Mouse (Mus musculus) layer of hippocampus, postnatal 10 days (tissue): ENCODE data around the gene Ciz1. TPM values are rescaled to one million over a fixed set of nuclear protein-coding genes. Genes with fewer than 3 reads are reported as not detected.

Experiments
- DNase-seq, 2 experiments: peaks; one replicate each; pipeline ENCODE4 v3.0.0; 2021; ENCODE audit warnings: low spot score in 2 of 2
- total RNA-seq, 2 experiments: library from RNA; stranded (reverse); gene quantifications; 2 replicates each; pipeline ENCODE4 v1.2.3; 2021

The Ciz1 gene
- total RNA-seq, 2 experiments from 2014 or later: 74.6 to 75.0 TPM

- no peak for DNase-seq
Measured at GRCm38 (mm10) chr2:32375317-32375940, 23.3 kb downstream of the Ciz1 start.

DNA sequence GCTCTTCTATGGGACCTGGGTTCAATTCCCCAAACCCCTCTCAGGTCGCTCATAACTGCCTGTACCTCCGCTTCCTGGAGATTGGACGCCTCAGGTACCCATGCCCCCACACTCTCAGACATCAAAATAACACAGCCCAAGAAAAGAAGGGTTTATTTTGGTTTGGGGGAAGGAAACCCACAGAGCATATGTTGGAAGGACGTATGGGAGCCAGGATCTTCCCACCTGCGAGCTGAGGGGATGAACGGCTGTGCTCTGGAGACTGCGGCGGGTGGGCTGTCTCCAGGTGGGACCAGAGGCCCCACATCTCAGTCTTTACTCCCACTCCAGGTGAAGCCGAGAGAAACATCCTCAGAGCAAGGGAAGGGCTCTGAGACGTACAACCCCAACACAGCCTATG is 24.8 kb downstream of the Ciz1 start:
- no peak for DNase-seq

DNA sequence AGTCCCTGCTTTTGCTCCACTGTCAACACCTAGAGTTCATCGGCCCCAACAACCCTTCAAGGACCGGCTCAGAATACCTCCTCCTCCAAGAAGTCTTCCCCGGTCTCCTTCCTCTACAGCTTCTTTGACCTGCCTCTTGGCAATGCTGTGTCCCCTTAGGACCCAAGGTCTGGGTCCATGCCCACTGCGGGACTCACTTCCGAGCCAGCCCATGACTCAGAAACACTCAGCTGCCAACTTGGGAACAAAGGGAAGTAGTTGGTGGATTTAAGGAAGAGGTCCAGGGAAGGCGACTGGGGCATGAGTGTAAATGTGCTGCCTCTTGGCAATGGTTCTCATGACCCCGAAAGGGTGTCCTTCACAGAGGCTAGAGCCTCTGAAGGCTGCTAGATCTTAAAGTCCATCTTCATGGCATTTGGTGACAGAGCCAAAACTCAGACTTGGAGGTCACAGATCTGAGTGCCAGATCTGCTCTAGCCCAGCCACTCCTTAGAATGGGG is 27.9 kb downstream of the Ciz1 start:
- peak in 1 of 2 experiments; percentile 54 for DNase-seq

DNA sequence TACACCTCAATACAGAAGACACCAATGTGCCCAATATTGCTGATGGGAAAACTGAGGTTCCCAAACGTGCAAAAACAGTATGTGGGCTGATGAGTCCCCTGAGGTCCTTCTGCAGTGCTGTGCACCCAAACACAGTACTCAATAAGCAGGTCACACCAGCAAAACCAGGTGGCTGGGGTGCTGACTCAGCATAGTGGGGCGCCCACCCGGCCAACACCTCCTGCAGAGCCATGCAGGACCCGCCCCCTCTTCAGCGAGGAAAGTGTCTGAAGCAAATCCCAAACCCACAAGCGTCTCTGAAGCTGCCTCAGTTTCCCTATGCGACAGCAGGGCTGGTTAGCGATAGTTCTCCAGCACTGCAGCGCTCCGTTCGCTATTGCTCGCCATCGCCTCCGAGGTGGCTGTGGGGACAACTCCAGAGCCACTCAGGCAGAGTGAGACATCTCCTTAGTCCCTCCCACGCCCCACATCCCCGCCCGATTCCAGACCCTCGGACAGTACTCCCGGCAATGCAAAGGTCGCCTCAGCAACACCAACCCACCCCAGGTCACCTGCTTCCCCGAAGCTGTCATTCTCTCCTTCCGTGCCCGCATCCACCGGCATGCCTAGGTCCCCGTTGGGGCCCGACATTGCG is 29.1 kb downstream of the Ciz1 start:
- peak in 1 of 2 experiments; percentile 60 for DNase-seq

DNA sequence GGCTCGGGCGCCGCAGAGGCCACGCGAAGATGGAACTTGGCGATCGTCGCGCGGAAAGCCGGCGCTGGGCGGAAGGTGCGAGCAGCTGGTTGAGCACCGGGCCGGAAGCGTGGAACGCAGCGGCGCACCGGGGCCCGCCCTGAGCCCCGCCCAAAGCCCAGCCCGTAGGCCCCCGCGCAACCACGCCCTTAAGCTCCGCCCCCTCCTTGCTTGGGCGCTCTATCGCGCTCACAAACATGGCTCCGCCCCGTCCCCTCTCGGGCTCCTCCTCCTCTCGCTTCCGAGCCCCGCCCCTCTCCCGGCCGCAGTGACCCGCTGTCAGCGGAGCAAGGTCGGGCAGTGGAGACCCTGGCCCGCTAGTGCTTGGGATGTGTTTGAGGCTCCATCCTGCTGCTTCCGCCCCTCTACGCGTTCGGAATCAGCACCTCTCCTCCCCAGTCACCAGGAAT is 29.7 kb downstream of the Ciz1 start, which contains the start of gene 1110008P14Rik:
TSS of gene 1110008P14Rik (minus strand) at position 164 of the 449 bp plus-strand sequence.
- DNase-seq: peak; percentile 86 to 92

DNA sequence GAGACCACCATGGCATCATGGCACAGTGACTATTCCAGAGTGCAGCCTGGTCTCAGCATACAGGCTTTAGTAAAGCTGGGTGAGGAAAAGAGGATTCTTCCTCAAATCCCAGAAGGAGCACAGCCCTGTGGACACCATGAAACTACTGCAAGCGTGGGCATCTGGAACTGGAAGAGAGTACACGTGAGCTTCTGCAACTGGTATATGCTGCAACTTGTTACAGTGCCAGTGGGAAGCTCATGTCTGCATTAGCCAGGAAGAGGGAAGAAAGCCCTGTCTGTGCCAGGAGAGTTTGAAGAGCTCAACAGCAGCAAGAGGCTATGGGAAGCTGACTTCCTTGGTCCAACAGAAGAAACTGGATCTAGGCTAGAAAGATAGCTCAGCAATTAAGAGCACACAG is 30.6 kb downstream of the Ciz1 start:
- DNase-seq: no peak

GRCm38 (mm10) chr2:32387706-32388490 is 35.8 kb downstream of the Ciz1 start, which contains the start of gene Lcn2:
TSS of gene Lcn2 (minus strand) at chr2:32388252.
- no peak for DNase-seq

- no peak for DNase-seq
Measured at GRCm38 (mm10) chr2:32389157-32389556, 37.0 kb downstream of the Ciz1 start.

GRCm38 (mm10) chr2:32390871-32391270 is 38.7 kb downstream of the Ciz1 start:
- no peak for DNase-seq

DNA sequence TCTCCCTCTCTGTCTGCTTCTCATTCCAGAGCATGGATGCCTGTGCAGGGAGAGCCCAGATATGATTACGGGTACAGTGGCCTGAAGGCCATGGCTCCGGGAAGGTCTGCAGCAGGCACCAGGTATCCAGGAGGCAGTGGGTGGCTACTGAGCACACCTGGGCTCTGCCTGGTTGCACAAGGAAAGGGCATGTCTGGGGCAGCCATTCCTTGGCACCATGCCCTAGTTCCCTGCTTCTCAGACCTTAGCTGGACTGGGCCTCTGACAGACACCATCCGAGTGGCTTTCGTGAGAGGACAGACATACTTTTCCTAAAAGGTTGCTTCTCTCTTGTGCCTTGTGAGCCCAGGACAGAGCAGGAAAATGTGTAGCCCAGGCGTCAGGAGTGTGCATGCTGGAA is 39.9 kb downstream of the Ciz1 start:
- no peak for DNase-seq

- peak; percentile 44 to 57 for DNase-seq
Measured at GRCm38 (mm10) chr2:32394973-32395372, 42.8 kb downstream of the Ciz1 start.

DNA sequence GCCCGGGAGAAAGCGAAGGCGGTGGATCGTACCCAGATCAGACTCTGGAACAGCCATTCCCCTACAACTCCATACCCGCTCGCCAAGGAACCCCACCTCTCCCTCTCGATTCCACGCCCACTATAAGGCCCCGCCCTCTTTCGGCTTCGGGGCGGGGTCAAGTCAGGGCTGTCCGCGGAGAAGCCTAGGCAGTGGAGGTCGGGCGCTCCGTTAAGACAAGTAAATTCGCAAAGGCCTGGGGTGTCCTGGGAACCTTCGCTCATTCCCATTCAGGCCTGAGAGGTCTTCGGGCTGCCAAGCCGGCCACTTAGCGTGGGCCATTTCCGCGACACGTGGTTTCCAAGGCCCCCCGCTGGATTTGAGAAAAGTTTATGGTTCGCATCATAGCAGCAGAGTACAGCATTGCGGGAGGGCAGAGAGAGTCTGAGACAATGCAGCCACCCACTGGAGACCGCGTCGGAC is 43.4 kb downstream of the Ciz1 start, which contains the start of gene Ptges2:
TSS of gene Ptges2 (plus strand) at position 413 of the 462 bp plus-strand sequence.
- peak; percentile 87 to 92 for DNase-seq

DNA sequence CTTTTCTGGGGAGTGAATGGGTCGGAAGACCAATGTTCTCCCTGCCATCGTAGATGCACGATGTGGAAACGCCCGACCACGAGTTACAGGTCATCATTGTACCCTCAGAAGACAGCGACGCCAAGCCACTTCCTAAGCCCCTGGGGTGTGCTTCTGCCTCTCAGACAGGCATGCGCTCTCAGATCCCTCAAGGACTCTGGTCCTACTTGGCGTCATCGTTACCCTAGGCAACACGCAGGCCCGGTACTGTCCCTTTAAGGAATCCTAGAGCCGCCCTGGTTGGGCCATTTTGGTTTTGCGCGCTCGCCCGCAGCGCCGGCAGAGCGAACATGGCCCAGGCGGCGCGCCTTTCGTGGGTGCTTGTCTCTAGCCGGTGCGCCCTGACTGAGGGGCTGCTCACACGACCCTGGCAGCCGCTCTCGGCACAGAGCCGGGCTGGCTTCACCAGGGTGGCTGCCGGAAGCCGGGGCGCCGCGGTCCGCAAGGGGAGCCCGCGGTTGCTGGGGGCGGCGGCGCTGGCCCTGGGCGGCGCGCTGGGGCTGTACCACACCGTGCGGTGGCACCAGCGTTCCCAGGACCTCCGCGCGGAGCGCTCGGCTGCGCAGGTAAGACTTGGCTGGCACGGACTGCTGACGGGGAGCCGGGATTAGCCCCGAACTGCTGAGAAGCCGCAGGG is 44.0 kb downstream of the Ciz1 start:
- DNase-seq: peak; percentile 83 to 88

DNA sequence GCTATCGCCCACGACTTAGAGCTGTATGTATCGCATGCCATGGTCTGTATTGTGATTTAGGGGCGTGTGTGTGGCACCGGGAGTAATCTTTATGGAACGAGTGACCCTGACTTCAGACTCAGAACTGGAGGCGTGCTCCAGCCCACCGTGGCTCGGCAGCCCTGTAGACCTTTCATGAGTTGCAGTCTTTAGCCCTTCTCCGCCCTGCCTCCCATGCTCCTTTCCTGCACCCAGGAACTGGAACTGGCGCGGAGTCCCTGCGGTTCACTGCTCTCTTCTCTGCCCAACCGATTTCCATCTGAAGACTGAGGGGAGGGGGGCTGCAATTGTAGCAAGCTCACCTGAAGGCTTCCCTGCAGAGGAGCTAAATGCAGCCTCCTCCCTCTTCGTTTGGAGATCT is 44.6 kb downstream of the Ciz1 start:
- DNase-seq: no peak

DNA sequence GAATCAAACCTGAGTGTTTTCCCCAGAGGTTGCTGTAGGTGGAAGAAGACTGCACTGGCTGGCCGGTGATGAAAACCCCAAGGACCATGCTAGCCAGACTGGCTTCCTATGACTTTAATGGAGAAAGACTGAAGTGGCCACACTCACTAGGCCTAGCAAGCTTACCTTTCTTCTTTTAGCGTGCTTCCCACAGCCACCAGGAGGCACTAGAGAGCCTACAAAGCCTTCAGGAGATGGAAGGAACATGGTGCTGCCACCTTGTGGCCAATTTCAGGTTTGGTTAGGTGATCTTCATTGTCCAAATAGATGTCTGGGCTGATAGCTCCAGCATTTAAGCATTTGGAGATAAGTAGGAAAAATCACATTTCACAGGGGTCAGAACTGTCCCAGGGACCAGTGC is 52.5 kb downstream of the Ciz1 start:
- peak; percentile 98 for DNase-seq

DNA sequence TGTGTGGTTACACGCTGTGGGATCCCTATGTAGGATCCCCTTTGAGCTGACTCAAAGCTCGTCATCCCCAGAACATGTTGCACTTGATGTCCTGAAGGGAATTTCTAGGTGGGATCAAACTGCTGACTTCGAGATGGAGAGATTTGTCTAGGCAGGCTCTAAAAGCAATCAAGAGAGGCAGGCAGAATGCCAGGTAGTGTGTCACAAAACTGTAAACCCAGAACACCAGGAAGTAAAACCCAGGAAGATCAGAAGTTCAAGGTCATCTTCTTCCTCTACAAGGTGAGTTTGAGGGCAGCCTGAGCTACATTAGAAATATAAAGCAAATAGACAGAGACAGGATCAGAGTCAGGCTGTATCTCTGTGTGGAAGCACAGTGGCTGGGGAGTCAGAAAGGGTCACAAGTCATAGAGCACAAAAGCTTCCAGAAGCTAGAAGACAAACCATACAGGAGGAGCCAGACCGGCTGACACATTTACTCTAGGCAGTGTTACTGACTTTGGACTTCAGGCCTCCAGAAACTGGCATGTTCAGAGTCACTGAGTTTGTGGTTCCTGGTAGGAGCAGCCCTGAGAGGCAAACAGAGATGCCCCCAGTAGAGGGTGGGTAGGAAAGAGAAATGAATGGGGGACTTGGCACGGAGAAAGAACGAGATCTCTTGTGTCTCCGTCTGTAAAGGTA is 55.2 kb downstream of the Ciz1 start:
- no peak for DNase-seq

DNA sequence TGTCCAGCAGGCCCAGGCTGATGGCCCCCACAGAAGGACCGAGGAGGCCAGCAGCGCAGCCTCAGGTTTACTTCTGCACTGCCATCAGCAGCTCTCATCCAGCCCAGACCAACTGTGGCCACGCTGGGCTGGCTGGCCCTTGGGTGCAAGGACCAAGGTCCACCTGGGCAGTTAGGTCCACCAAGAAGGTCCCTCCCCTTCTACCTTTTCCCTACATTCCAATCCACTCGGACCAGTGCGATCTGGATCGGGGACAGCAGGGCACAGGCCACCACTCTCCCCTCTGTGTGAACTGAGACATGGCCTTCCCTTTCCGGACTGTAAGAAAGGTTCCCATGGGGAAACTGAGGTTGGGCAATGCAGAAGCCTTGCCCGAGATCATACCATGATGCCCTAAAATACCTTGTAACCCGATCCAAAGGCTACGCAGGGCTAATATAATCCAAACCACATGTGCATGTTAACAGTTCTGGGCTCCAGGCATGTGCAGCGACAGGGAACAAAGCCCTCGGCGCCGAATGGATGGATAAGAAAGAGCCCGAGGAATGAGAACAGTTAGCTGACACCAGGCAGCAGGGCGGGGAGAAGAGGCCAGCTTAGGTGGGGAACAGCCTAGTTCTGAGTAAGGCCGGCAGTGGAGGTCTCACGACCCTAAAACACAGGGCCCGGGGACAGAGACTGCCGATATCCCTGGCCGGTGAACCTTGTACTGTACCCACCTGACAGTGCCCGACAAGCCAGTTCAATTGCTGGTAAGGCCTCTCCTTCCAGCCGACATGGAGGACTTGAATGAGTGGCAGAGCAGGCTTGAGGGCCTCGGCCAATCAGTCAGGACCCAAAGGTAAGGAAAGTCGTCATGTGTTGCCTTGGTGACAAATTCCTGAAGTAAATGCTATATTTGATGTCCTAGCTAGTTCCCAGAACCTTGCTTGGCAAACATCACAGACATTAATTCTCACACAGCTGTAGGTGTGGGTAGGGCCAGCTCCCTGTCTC is 56.6 kb downstream of the Ciz1 start:
- no peak for DNase-seq

DNA sequence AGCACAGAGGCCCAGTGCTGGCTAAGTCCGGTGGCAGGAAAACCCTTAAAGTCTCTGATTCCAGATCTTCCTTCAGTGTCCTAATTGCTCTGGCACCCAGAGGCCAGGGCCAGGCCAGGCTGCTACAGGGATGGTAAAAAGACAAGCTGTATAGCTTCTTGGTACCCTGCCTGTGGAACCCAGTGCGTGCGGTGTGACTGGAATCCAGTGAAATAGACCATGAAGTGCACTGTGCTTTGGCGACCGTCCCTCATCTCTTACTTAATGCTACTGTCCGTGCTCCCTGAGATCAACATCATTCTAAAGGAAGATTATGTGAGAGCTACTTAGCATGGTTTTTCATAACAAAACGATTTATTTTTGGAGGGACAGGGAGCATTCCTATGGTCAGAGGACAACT is 59.3 kb downstream of the Ciz1 start:
- no peak for DNase-seq
